Mouse (Mus musculus) myocyte (in vitro differentiated cells): ENCODE measurements around the gene Macrod2.

ENCODE experiments used
- E2F4 ChIP-seq: IDR thresholded peaks from one replicate; pipeline ENCODE4 v1.6.1; 2011; ENCODE audit warnings: mild to moderate bottlenecking, control low read depth, moderate library complexity; ENCODE audit not compliant: insufficient read depth
- MAX ChIP-seq: IDR thresholded peaks from one replicate; pipeline ENCODE4 v1.6.1; 2011; ENCODE audit warnings: low read depth, mild to moderate bottlenecking, control low read depth
- POLR2A ChIP-seq: IDR thresholded peaks from one replicate; pipeline ENCODE4 v1.6.1; 2011; ENCODE audit warnings: low read depth, mild to moderate bottlenecking, control low read depth, moderate library complexity; ENCODE audit not compliant: insufficient read length
- USF1 ChIP-seq: IDR thresholded peaks from one replicate; pipeline ENCODE4 v1.6.1; 2011; ENCODE audit warnings: low read depth, mild to moderate bottlenecking, control low read depth, moderate library complexity

- TF ChIP-seq POLR2A = no peak
- no peak for TF ChIP-seq USF1
- TF ChIP-seq E2F4 = no peak
- TF ChIP-seq MAX = no peak
These were observed 1223.1 kb downstream of the Macrod2 start for GRCm38 (mm10) chr2:141618257-141618656.
